Mouse (Mus musculus) heart, postnatal 25 days (tissue): ENCODE data around the gene Otos. TPM values are rescaled to one million over a fixed set of nuclear protein-coding genes. Genes with fewer than 3 reads are reported as not detected.

Experiments used
- DNase-seq: peaks from one replicate; pipeline ENCODE4 v3.0.0; 2022; ENCODE audit warnings: low spot score
- intact Hi-C: fragments of 180-260 bp; cut with DNase I; formaldehyde crosslinking; loops from one replicate; pipeline ENCODE4 v1.15.1; 2025
- total RNA-seq, 2 experiments: library from RNA; stranded (reverse); gene quantifications; 2 replicates each; pipeline ENCODE4 v1.2.3; 2021

The Otos gene
- not detected for total RNA-seq

GRCm38 (mm10) chr1:92648673-92649072, at the start of gene Otos:
TSS of gene Otos (minus strand) at chr1:92648841.
- intact Hi-C loops: loop anchor here (1.0 to 5.0 kb wide), 3 partner anchors 34 to 184 kb away; partner anchors contain the start of gene Gpc1
- no peak for DNase-seq

GRCm38 (mm10) chr1:92696848-92697247, 48.2 kb upstream of the Otos start:
- DNase-seq: no peak
- intact Hi-C loops: loop anchor here (1.0 to 5.0 kb wide), 4 partner anchors 75 to 195 kb away; no protein-coding TSS in a partner anchor

GRCm38 (mm10) chr1:92695751-92696150, 47.1 kb upstream of the Otos start:
- intact Hi-C loops: loop anchor here (5.0 kb wide), 3 partner anchors 77 to 197 kb away; no protein-coding TSS in a partner anchor
- no peak for DNase-seq

- intact Hi-C loops: loop anchor here (5.0 kb wide), 1 partner anchor 211 kb away; the partner anchor contains the start of gene Ankmy1
- no peak for DNase-seq
These were observed 42.7 kb upstream of the Otos start for GRCm38 (mm10) chr1:92691166-92691844.

GRCm38 (mm10) chr1:92686994-92687393, 38.4 kb upstream of the Otos start:
- no peak for DNase-seq
- intact Hi-C loops: no loop called here

GRCm38 (mm10) chr1:92683151-92683550, 34.5 kb upstream of the Otos start:
- intact Hi-C loops: no loop called here
- DNase-seq: no peak

- no peak for DNase-seq
- intact Hi-C loops: no loop called here
These were observed 32.3 kb upstream of the Otos start for GRCm38 (mm10) chr1:92680668-92681603.

- no peak for DNase-seq
These were observed 30.1 kb upstream of the Otos start for GRCm38 (mm10) chr1:92678757-92679156.

GRCm38 (mm10) chr1:92676676-92676975, 28.0 kb upstream of the Otos start:
- intact Hi-C loops: no loop called here
- DNase-seq: no peak

More at GRCm38 (mm10) chr1:92678757-92679156, 30.1 kb upstream of the Otos start:
- intact Hi-C loops: no loop called here

- no peak for DNase-seq
- intact Hi-C loops: no loop called here
These were observed 27.5 kb upstream of the Otos start for GRCm38 (mm10) chr1:92675932-92676675.

GRCm38 (mm10) chr1:92673258-92673782, 24.7 kb upstream of the Otos start:
- intact Hi-C loops: no loop called here
- no peak for DNase-seq

- no peak for DNase-seq
- intact Hi-C loops: no loop called here
These were observed 22.7 kb upstream of the Otos start for GRCm38 (mm10) chr1:92671326-92671725.

- no peak for DNase-seq
- intact Hi-C loops: no loop called here
These were observed 20.8 kb upstream of the Otos start for GRCm38 (mm10) chr1:92669430-92669829.

- intact Hi-C loops: no loop called here
- DNase-seq: no peak
These were observed 18.5 kb upstream of the Otos start for GRCm38 (mm10) chr1:92667106-92667505.

GRCm38 (mm10) chr1:92659392-92659791, 10.8 kb upstream of the Otos start:
- no peak for DNase-seq
- intact Hi-C loops: loop anchor here (10.0 kb wide), 1 partner anchor 235 kb away; no protein-coding TSS in a partner anchor

GRCm38 (mm10) chr1:92657025-92657820, 8.6 kb upstream of the Otos start:
- intact Hi-C loops: loop anchor here (10.0 kb wide), 1 partner anchor 238 kb away; no protein-coding TSS in a partner anchor
- DNase-seq: no peak

- intact Hi-C loops: loop anchor here (10.0 kb wide), 1 partner anchor 240 kb away; no protein-coding TSS in a partner anchor
- no peak for DNase-seq
These were observed 6.0 kb upstream of the Otos start for GRCm38 (mm10) chr1:92654676-92655075.

- DNase-seq: no peak
- intact Hi-C loops: loop anchor here (10.0 kb wide), 1 partner anchor 242 kb away; no protein-coding TSS in a partner anchor
These were observed 4.5 kb upstream of the Otos start for GRCm38 (mm10) chr1:92653179-92653578.

GRCm38 (mm10) chr1:92651467-92651866, 2.8 kb upstream of the Otos start:
- intact Hi-C loops: loop anchor here (10.0 kb wide), 1 partner anchor 243 kb away; no protein-coding TSS in a partner anchor
- DNase-seq: no peak
